Mouse (Mus musculus): ENCODE measurements around the gene Taar1. TPM values are rescaled to one million over a fixed set of nuclear protein-coding genes. Genes with fewer than 3 reads are reported as not detected.

Taar1 gene
- polyA plus RNA-seq (2015; fragmentation: Nextera tagmentation; extraction: Ambion mirVana) = not detected in 2 replicates

DNA sequence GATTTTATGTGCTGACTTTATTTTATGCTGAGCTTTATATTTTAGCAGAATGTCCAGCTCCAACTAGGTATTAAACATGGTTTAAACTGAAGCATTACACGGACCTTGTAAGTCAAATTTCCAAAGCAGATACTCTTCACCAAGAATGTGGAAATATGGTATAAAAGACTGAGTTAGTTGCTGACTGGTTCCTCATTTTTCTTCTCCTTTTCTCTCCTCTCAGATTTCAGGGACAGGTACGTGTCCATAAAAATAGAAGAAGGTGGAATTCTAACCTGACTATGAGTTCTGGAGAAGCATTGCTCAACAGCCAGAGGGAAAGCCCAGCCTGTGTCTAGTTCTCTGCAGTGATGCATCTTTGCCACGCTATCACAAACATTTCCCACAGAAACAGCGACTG lies at the start of gene Taar1:
Taar1 (plus strand) TSS at position 301 of the 400 bp plus-strand sequence.
- Histone ChIP-seq H3K9ac (ENCODE audit: low read depth, low read length) (no peak within 1 kb of the TSS), H3K36me3 (ENCODE audit: control insufficient read depth, insufficient read depth, low read length) (no peaks in the 10 kb centered on the region), H3K27ac (ENCODE audit: low read length) (no peak within 1 kb of the TSS), H3K4me1 (ENCODE audit: control insufficient read depth, insufficient read depth, low read length) (no peaks in the 10 kb centered on the region), H3K27me3 (ENCODE audit: control insufficient read depth, insufficient read depth, low read depth, low read length) (no peaks in the 10 kb centered on the region), H3K4me2 (ENCODE audit: low read length) (no peak within 1 kb of the TSS), H3K9me3 (replicated peaks; ENCODE audit: control insufficient read depth, low read length, poor library complexity, severe bottlenecking) (no peaks in the 10 kb centered on the region), H3K4me3 (ENCODE audit: low read depth, low read length) (no peak within 1 kb of the TSS)
- 84% methylated on average over 4 of the region's 4 CpGs for WGBS
- no peak for ATAC-seq

DNA sequence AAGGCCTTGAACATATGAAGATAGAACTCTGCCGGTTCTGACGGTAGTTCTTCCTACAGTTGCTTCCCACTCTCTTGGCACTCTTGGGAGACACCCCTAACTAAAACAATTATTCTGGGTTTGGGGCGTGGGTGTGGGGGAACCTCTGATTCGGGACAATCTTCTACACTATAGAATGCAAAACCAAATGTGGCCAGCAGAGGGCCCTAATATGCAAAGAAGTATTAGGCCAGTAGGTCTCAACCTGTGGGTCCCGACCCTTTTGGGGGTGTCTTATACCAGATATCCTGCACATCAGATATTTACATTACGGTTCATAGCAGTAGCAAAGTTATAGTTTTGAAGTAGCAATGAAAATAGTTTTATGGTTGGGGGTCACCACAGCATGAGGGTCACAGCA lies 39.5 kb upstream of the Taar1 start:
- 89% methylated on average over 6 of the region's 6 CpGs for WGBS
- H3K27ac ChIP-seq (ENCODE audit: low read length) = no peak overlapping the region
- no peaks in the 10 kb centered on the region for H3K27me3 ChIP-seq (ENCODE audit: control insufficient read depth, insufficient read depth, low read depth, low read length)
- H3K36me3 ChIP-seq (ENCODE audit: control insufficient read depth, insufficient read depth, low read length) = no peaks in the 10 kb centered on the region
- H3K4me3 ChIP-seq (ENCODE audit: low read depth, low read length) = no peak overlapping the region
- ATAC-seq = no peak
- H3K9me3 ChIP-seq (replicated peaks; ENCODE audit: control insufficient read depth, low read length, poor library complexity, severe bottlenecking) = no peaks in the 10 kb centered on the region
- H3K4me2 ChIP-seq (ENCODE audit: low read length) = no peak overlapping the region
- H3K4me1 ChIP-seq (ENCODE audit: control insufficient read depth, insufficient read depth, low read length) = no peaks in the 10 kb centered on the region
- no peak overlapping the region for H3K9ac ChIP-seq (ENCODE audit: low read depth, low read length)

DNA sequence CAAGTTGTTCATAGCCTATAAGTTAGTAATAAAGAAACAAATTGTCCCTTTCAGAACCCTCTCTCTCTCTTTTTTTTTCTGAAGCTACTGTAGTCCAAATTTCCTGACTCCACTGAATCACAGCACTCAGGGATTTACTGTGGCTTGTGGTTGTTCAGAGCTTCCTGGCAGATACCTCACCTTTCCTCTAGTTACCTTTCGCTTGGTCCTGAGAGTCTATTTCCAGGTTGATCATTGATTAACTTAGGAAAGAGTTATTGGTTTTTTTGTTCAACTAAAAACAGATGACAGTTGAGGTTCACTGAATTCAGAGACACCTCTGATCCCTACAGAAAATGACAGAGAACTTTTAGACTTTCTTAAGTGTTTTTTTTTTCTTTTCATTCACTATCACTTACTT lies 35.2 kb upstream of the Taar1 start:
- Histone ChIP-seq H3K36me3 (ENCODE audit: control insufficient read depth, insufficient read depth, low read length) (no peaks in the 10 kb centered on the region), H3K27me3 (ENCODE audit: control insufficient read depth, insufficient read depth, low read depth, low read length) (no peaks in the 10 kb centered on the region), H3K4me2 (ENCODE audit: low read length) (no peak overlapping the region), H3K4me3 (ENCODE audit: low read depth, low read length) (no peak overlapping the region), H3K4me1 (ENCODE audit: control insufficient read depth, insufficient read depth, low read length) (no peaks in the 10 kb centered on the region), H3K27ac (ENCODE audit: low read length) (no peak overlapping the region), H3K9me3 (replicated peaks; ENCODE audit: control insufficient read depth, low read length, poor library complexity, severe bottlenecking) (no peaks in the 10 kb centered on the region), H3K9ac (ENCODE audit: low read depth, low read length) (no peak overlapping the region)
- no peak for ATAC-seq
- WGBS = 95% methylated on average over 1 of the region's 1 CpGs

DNA sequence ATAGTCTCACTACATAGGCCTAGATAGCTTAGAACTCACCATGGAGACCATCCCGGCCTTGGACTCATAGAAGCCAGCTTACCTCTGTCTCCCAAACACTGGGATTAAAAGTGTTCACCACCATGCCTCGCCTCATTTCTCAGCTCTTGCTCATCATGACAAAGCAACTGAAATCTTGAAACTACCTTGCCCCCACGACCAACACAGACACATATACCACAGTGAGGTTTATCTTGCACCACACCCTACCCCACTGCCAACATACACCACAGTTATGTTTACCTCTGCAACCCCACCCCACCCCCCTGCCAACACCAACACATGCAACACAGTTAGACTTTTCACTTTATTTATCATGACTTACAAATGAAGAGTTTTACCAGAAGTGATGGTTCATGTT lies 34.1 kb upstream of the Taar1 start:
- H3K36me3 ChIP-seq (ENCODE audit: control insufficient read depth, insufficient read depth, low read length) = no peaks in the 10 kb centered on the region
- no peaks in the 10 kb centered on the region for H3K9me3 ChIP-seq (replicated peaks; ENCODE audit: control insufficient read depth, low read length, poor library complexity, severe bottlenecking)
- H3K4me2 ChIP-seq (ENCODE audit: low read length) = no peak overlapping the region
- no peaks in the 10 kb centered on the region for H3K27me3 ChIP-seq (ENCODE audit: control insufficient read depth, insufficient read depth, low read depth, low read length)
- H3K9ac ChIP-seq (ENCODE audit: low read depth, low read length) = no peak overlapping the region
- 78% methylated on average over 3 of the region's 3 CpGs for WGBS
- no peak for ATAC-seq
- no peaks in the 10 kb centered on the region for H3K4me1 ChIP-seq (ENCODE audit: control insufficient read depth, insufficient read depth, low read length)
- H3K4me3 ChIP-seq (ENCODE audit: low read depth, low read length) = no peak overlapping the region
- no peak overlapping the region for H3K27ac ChIP-seq (ENCODE audit: low read length)

DNA sequence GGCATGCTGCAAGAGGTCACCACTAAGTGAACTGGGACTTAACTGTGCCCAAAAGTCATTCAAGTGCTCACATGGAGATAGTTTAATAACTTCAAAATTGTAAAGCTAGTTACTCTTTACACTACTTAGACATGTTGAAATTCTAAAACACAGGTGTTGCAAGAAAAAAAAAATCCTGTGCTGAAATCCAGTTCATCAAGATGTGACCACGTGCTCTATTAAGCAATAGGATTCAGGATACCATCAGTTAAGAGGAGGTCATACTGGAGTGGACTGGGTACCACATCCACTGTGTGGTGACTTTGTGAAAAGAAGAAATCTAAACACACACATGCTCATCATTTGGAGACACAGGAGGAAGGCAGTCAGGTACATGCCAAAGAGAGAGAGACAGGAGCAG lies 27.2 kb upstream of the Taar1 start:
- Histone ChIP-seq H3K9me3 (replicated peaks; ENCODE audit: control insufficient read depth, low read length, poor library complexity, severe bottlenecking) (no peaks in the 10 kb centered on the region), H3K27me3 (ENCODE audit: control insufficient read depth, insufficient read depth, low read depth, low read length) (no peaks in the 10 kb centered on the region), H3K9ac (ENCODE audit: low read depth, low read length) (no peak overlapping the region), H3K27ac (ENCODE audit: low read length) (no peak overlapping the region), H3K4me3 (ENCODE audit: low read depth, low read length) (no peak overlapping the region), H3K36me3 (ENCODE audit: control insufficient read depth, insufficient read depth, low read length) (no peaks in the 10 kb centered on the region), H3K4me1 (ENCODE audit: control insufficient read depth, insufficient read depth, low read length) (no peaks in the 10 kb centered on the region), H3K4me2 (ENCODE audit: low read length) (no peak overlapping the region)
- ATAC-seq = no peak
- 93% methylated on average over 1 of the region's 1 CpGs for WGBS

DNA sequence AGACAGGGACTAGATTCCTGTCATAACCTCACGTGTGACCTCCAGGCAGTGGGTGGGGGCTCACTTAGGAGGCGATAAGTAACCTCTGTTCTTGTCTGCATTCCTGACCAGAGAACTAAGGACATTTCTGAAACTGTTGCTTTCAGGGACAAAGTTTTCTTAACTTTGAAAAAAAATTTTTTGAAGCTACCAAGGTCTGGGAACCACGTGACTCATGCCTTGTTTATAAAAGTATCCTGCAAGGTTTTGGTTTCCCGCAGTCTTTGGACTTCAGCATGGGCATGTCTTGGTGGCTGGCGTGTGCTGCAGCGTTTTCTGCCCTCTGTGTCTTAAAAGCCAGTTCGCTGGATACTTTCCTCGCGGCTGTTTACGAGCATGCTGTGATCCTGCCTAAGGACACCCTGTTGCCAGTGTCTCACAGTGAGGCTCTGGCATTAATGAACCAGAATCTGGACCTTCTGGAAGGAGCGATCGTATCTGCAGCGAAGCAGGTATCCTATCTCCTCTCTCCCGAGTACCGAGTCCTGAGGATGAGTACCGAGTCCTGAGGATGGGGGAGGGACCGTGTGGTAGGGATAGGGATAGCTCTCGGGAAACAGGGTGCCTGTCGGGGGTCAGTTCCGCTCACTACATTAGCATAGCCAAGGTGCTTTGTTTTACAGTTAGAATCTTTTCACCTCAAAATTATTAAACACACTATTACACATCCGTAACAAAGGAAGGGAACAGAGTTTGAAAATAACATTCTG lies 25.4 kb upstream of the Taar1 start, which contains the start of gene Vnn1:
Vnn1 (plus strand) TSS at position 88 of the 749 bp plus-strand sequence.
- no peak within 1 kb of the TSS for H3K9ac ChIP-seq (ENCODE audit: low read depth, low read length)
- no peak within 1 kb of the TSS for H3K27ac ChIP-seq (ENCODE audit: low read length)
- H3K36me3 ChIP-seq (ENCODE audit: control insufficient read depth, insufficient read depth, low read length) = no peaks in the 10 kb centered on the region
- H3K9me3 ChIP-seq (replicated peaks; ENCODE audit: control insufficient read depth, low read length, poor library complexity, severe bottlenecking) = no peaks in the 10 kb centered on the region
- peak within 1 kb of the TSS; percentile 37 for H3K4me2 ChIP-seq (ENCODE audit: low read length)
- H3K4me3 ChIP-seq (ENCODE audit: low read depth, low read length) = peak within 1 kb of the TSS; percentile 1; the same call in 1 of the 2 replicates
- ATAC-seq = no peak
- H3K4me1 ChIP-seq (ENCODE audit: control insufficient read depth, insufficient read depth, low read length) = no peaks in the 10 kb centered on the region
- H3K27me3 ChIP-seq (ENCODE audit: control insufficient read depth, insufficient read depth, low read depth, low read length) = no peaks in the 10 kb centered on the region
- WGBS = 46% methylated on average over 21 of the region's 21 CpGs

DNA sequence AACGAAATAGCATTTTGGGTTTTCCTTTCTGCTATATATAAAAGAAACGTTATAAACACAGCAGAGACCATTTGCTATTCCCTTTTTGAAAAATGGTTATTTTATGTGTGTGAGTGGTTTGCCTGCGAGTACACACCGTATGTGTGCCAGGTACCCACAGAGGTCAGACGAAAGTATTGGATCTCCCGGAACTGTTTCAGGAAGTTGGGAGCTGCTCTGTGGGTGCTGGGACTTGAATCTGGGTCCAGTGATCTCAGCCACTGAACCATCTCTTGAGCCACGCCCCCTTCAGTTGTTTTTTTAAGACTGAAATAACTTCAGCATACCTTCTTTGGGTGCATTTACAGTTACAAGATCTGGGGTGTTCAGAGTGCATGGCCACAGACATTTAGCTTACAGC lies 24.8 kb upstream of the Taar1 start:
- no peak overlapping the region for H3K4me2 ChIP-seq (ENCODE audit: low read length)
- H3K9me3 ChIP-seq (replicated peaks; ENCODE audit: control insufficient read depth, low read length, poor library complexity, severe bottlenecking) = no peaks in the 10 kb centered on the region
- no peak overlapping the region for H3K27ac ChIP-seq (ENCODE audit: low read length)
- H3K27me3 ChIP-seq (ENCODE audit: control insufficient read depth, insufficient read depth, low read depth, low read length) = no peaks in the 10 kb centered on the region
- ATAC-seq = no peak
- WGBS = 85% methylated on average over 7 of the region's 7 CpGs
- no peak overlapping the region for H3K4me3 ChIP-seq (ENCODE audit: low read depth, low read length)
- no peaks in the 10 kb centered on the region for H3K4me1 ChIP-seq (ENCODE audit: control insufficient read depth, insufficient read depth, low read length)
- no peak overlapping the region for H3K9ac ChIP-seq (ENCODE audit: low read depth, low read length)
- no peaks in the 10 kb centered on the region for H3K36me3 ChIP-seq (ENCODE audit: control insufficient read depth, insufficient read depth, low read length)

DNA sequence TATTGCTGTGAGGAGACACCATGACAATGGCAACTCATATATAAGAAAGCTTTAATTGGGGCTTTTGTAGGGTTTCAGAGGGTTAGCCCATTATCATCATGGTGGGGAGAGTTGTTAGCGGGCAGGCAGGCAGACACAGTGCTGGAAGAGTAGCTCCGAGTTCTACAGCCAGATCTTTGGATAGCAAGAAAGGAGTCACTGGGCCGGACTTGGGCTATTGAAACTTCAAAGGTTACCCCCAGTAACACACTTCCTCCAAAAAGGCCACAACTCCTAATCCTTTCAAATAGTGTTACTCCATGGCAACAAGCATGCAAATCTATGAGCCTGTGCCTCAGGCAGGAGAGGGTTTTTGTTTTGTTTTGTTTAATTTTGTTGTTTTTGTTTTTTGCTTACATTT lies 19.0 kb upstream of the Taar1 start:
- no peaks in the 10 kb centered on the region for H3K36me3 ChIP-seq (ENCODE audit: control insufficient read depth, insufficient read depth, low read length)
- no peak overlapping the region for H3K4me2 ChIP-seq (ENCODE audit: low read length)

DNA sequence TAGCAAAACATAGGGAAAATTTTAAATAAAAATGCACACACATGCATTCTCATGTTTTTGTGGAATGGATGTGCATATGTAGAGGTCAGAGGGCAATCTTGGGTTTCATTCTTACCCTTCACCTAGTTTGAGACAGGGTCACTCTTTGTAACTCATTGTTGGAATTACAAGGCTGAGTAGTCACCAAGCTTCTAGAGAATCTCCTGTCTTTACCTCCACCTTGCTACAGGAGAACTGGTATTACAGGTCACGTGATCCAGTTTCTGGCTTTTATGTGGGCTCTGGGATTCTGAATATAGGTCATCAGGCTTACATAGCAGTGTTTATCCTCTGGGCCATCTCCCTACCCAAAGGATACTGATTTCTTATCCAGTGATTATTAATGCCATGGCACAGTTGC lies 14.5 kb upstream of the Taar1 start:
- 90% methylated on average over 1 of the region's 1 CpGs for WGBS
- no peaks in the 10 kb centered on the region for H3K36me3 ChIP-seq (ENCODE audit: control insufficient read depth, insufficient read depth, low read length)
- H3K4me1 ChIP-seq (ENCODE audit: control insufficient read depth, insufficient read depth, low read length) = no peaks in the 10 kb centered on the region
- H3K9ac ChIP-seq (ENCODE audit: low read depth, low read length) = no peak overlapping the region
- no peak overlapping the region for H3K27ac ChIP-seq (ENCODE audit: low read length)
- H3K27me3 ChIP-seq (ENCODE audit: control insufficient read depth, insufficient read depth, low read depth, low read length) = no peaks in the 10 kb centered on the region
- no peaks in the 10 kb centered on the region for H3K9me3 ChIP-seq (replicated peaks; ENCODE audit: control insufficient read depth, low read length, poor library complexity, severe bottlenecking)
- no peak for ATAC-seq
- H3K4me2 ChIP-seq (ENCODE audit: low read length) = no peak overlapping the region
- no peak overlapping the region for H3K4me3 ChIP-seq (ENCODE audit: low read depth, low read length)

More for the DNA sequence above, 19.0 kb upstream of the Taar1 start:
- H3K9me3 ChIP-seq (replicated peaks; ENCODE audit: control insufficient read depth, low read length, poor library complexity, severe bottlenecking) = no peaks in the 10 kb centered on the region
- H3K4me1 ChIP-seq (ENCODE audit: control insufficient read depth, insufficient read depth, low read length) = no peaks in the 10 kb centered on the region
- H3K27ac ChIP-seq (ENCODE audit: low read length) = no peak overlapping the region
- WGBS = 19% methylated on average over 3 of the region's 3 CpGs
- ATAC-seq = peak; percentile 56; the same call in 1 of the 2 replicates
- no peak overlapping the region for H3K4me3 ChIP-seq (ENCODE audit: low read depth, low read length)
- H3K9ac ChIP-seq (ENCODE audit: low read depth, low read length) = no peak overlapping the region
- H3K27me3 ChIP-seq (ENCODE audit: control insufficient read depth, insufficient read depth, low read depth, low read length) = no peaks in the 10 kb centered on the region

Measured in midbrain, embryonic 16.5 days (tissue).